Mouse (Mus musculus) erythroblast, embryonic 14.5 days (primary cell): Measurements from ENCODE around the gene Slc22a4. TPM values are rescaled to one million over a fixed set of nuclear protein-coding genes. Genes with fewer than 3 reads are reported as not detected.
"Not testable (repeated sequence)": the region's sequence is repeated elsewhere in the genome, so short reads cannot be mapped to it uniquely, and the experiment has no call there.

Experiments used
- H3K27me3 ChIP-seq: 2 replicates; pipeline ENCODE4 v1.6.1; 2012; ENCODE audit warnings: inconsistent platforms; ENCODE audit not compliant: control insufficient read depth
- H3K36me3 ChIP-seq: 2 replicates; pipeline ENCODE4 v1.6.1; 2012; ENCODE audit warnings: mild to moderate bottlenecking, inconsistent platforms; ENCODE audit not compliant: control insufficient read depth
- H3K4me1 ChIP-seq: 2 replicates; pipeline ENCODE4 v1.6.1; 2012; ENCODE audit warnings: inconsistent platforms; ENCODE audit not compliant: control insufficient read depth
- H3K4me3 ChIP-seq: replicated peaks from 2 replicates; pipeline ENCODE3; 2012; ENCODE audit warnings: moderate library complexity, mild to moderate bottlenecking, inconsistent platforms
- H3K9me3 ChIP-seq: 2 replicates; pipeline ENCODE4 v1.6.1; 2012; ENCODE audit warnings: low read length, inconsistent platforms, mixed read lengths; ENCODE audit not compliant: control insufficient read depth
- GATA1 ChIP-seq: IDR thresholded peaks from 2 replicates; pipeline ENCODE4 v1.6.1; 2012; ENCODE audit warnings: low read length, inconsistent platforms, mixed read lengths
- TAL1 ChIP-seq: IDR thresholded peaks from 3 replicates; pipeline ENCODE4 v1.6.1; 2012; ENCODE audit warnings: low read length, inconsistent platforms, mixed read lengths
- polyA plus RNA-seq: library from polyadenylated mRNA; stranded (reverse); fragments of >175 nt; gene quantifications from 2 replicates; pipeline ENCODE4 v1.2.3, GENCODE M21; 2012

The Slc22a4 gene
- polyA plus RNA-seq, 1 experiment = 12.5 TPM

GRCm38 (mm10) chr11:53997661-53998060 lies 30.2 kb downstream of the Slc22a4 start:
- Histone ChIP-seq H3K4me1 (peaks cover 11% of the 10 kb centered on the region), H3K4me3 (no peak overlapping the region), H3K27me3 (no peaks in the 10 kb centered on the region; the same call in 1 of the 2 replicates), H3K9me3 (no peaks in the 10 kb centered on the region), H3K36me3 (peaks cover 100% of the 10 kb centered on the region)
- TF ChIP-seq TAL1 (no peak), GATA1 (no peak)

- Histone ChIP-seq H3K4me3 (no peak overlapping the region), H3K36me3 (peaks cover 100% of the 10 kb centered on the region), H3K9me3 (no peaks in the 10 kb centered on the region), H3K4me1 (no peaks in the 10 kb centered on the region), H3K27me3 (no peaks in the 10 kb centered on the region; the same call in 1 of the 2 replicates)
- TF ChIP-seq GATA1 (no peak), TAL1 (no peak)
Observed at GRCm38 (mm10) chr11:53992264-53992663, 35.6 kb downstream of the Slc22a4 start.

DNA sequence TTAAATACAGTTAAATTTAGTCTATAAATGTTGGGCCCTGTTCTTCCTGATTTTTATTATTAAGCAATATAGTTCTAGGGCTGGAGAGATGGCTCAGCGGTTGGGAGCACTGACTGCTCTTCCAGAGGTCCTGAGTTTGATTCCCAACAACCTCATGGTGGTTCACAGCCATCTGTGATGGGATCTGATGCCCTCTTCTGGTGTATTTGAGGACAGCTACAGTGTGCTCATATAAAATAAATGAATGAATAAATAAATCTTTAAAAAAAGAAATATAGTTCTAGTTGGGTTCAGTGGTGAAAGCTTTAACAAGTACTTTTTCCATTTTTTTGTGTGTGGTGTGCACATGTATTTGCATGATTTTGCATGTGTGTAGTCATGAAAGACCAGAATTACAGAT lies 38.7 kb downstream of the Slc22a4 start:
- Histone ChIP-seq H3K4me3 (no peak overlapping the region), H3K4me1 (no peaks in the 10 kb centered on the region; the same call in 1 of the 2 replicates), H3K36me3 (peaks cover 100% of the 10 kb centered on the region), H3K27me3 (no peaks in the 10 kb centered on the region), H3K9me3 (no peaks in the 10 kb centered on the region)
- TF ChIP-seq TAL1 (no peak), GATA1 (no peak)

DNA sequence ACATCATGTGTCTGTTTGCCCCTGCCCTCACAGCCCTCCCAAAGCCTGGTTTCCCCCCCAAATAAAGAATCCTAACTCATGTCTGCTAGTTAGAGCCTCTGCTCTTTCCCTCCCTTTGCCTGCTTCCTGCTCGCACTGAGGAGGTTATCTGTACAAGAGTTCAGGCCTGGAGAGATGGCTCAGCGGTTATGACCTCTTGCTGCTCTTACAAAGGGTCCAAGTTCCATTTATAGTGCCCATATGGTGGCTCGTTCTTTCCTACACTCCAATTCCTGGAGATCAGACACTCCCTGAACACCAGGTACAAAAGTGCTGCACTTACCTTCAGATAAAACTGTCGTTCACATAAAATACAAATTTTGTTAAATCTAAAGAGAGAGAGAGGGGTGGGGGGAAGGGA lies 39.8 kb downstream of the Slc22a4 start:
- Histone ChIP-seq H3K36me3 (peaks cover 100% of the 10 kb centered on the region), H3K27me3 (no peaks in the 10 kb centered on the region), H3K4me3 (no peak overlapping the region), H3K9me3 (no peaks in the 10 kb centered on the region), H3K4me1 (no peaks in the 10 kb centered on the region; the same call in 1 of the 2 replicates)
- TF ChIP-seq GATA1 (no peak), TAL1 (no peak)

GRCm38 (mm10) chr11:53981396-53981795 lies 46.5 kb downstream of the Slc22a4 start:
- Histone ChIP-seq H3K27me3 (peaks cover 19% of the 10 kb centered on the region), H3K4me3 (no peak overlapping the region), H3K4me1 (peaks cover 20% of the 10 kb centered on the region), H3K36me3 (peaks cover 60% of the 10 kb centered on the region), H3K9me3 (0 out of 2 replicates have a peak, but pooled peaks cover 3% of the 10 kb centered on the region)
- TF ChIP-seq TAL1 (no peak), GATA1 (no peak)

DNA sequence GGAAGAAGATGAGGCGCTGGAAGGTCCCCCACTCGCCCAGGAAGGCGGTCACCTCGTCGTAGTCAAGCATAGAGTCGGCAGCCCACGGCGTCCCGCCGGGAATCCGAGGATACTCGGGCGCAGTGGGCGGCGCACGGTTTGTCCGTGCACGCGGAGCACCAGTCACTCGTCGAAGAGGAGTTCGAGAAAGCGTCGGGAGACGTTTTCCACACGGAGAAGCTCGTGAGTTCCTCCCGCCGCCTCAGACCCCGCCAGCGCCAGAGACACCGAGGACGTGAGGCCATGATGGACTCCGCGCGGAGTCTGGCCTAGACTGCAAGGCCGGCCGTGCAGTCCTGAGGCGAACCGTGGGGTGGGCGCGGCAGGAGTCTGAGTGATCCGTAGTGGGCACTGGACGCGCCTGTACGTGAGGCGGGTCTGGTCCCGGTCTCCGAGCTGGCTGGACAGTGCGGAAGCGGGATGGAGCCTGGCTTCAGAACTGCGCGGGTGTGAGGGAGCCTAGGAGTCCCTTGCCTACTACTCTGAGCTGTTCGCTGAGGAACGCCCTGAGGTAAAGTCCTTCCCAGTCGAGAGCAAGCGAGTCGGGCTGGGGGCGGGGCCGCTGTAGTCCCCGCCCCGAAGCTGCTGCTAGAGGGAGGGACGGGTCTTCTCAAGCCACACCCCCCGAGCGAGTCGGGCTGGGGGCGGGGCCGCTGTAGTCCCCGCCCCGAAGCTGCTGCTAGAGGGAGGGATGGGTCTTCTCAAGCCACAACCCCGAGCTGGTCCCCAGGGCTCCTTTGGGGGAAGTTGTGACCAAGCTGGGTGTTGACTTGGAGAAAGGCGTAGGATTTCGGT lies 47.9 kb downstream of the Slc22a4 start, which contains the start of gene Slc22a21:
Slc22a21 (minus strand) TSS at position 545 of the 834 bp plus-strand sequence.
- peak within 1 kb of the TSS; percentile 69 for H3K4me3 ChIP-seq
- TF ChIP-seq TAL1 (no peak), GATA1 (no peak)
- H3K27me3 ChIP-seq = peaks cover 19% of the 10 kb centered on the region
- 0 out of 2 replicates have a peak, but pooled peaks cover 3% of the 10 kb centered on the region for H3K9me3 ChIP-seq
- H3K36me3 ChIP-seq = peaks cover 46% of the 10 kb centered on the region
- H3K4me1 ChIP-seq = peaks cover 20% of the 10 kb centered on the region

DNA sequence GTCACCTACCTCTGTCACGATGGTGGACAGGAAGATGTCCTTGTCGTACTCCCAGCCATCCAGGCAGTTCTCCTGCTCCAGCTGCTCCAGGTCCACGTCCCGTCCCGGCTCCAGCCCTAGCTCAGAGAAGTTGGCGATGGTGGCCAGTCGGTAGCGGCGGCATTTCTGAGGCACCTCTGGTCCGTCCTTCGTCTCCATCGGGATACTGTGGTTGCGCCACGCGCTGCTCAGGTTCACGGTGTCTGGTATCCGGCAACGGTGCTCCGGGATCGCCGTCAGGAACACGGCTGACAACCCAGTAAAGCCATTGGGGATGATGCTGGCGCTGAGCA lies 48.5 kb downstream of the Slc22a4 start:
- H3K9me3 ChIP-seq = not testable (repeated sequence)
- Histone ChIP-seq H3K36me3 (peaks cover 40% of the 10 kb centered on the region), H3K4me1 (peaks cover 20% of the 10 kb centered on the region), H3K4me3 (peak overlapping the region; percentile 69), H3K27me3 (peaks cover 19% of the 10 kb centered on the region)

- H3K9me3 ChIP-seq = 0 out of 2 replicates have a peak, but pooled peaks cover 3% of the 10 kb centered on the region
- peaks cover 19% of the 10 kb centered on the region for H3K27me3 ChIP-seq
- TF ChIP-seq GATA1 = no peak
- no peak for TF ChIP-seq TAL1
- no peak overlapping the region for H3K4me3 ChIP-seq
- H3K36me3 ChIP-seq = peaks cover 24% of the 10 kb centered on the region
- H3K4me1 ChIP-seq = peaks cover 20% of the 10 kb centered on the region
Observed at GRCm38 (mm10) chr11:53977672-53978071, 50.2 kb downstream of the Slc22a4 start.

- Histone ChIP-seq H3K4me3 (no peak overlapping the region), H3K9me3 (0 out of 2 replicates have a peak, but pooled peaks cover 3% of the 10 kb centered on the region), H3K36me3 (peaks cover 13% of the 10 kb centered on the region), H3K27me3 (peaks cover 19% of the 10 kb centered on the region), H3K4me1 (peaks cover 20% of the 10 kb centered on the region)
- TF ChIP-seq GATA1 (no peak), TAL1 (no peak)
Observed at GRCm38 (mm10) chr11:53975559-53975958, 52.3 kb downstream of the Slc22a4 start.

DNA sequence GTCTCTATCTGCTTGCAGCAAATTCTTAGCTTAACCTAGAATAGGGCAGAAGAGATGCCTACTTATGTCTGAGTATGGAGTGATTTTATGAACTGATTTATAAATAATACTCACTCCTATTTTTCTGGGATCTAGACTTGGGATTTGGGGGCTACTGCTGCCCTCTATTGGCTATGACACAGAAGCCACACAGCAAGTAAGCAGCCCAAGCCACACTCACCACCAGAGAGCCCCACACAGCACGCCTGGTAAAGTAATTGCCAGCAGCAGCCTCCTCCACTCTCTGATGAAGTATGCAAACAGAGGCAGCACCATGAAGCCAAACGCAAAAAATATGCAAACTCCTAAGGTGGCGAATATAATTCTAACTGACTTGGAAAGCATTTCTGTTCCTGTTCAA lies 68.9 kb downstream of the Slc22a4 start:
- peaks cover 2% of the 10 kb centered on the region; the same call in 1 of the 2 replicates for H3K36me3 ChIP-seq
- H3K4me3 ChIP-seq = no peak overlapping the region
- TF ChIP-seq GATA1 (no peak), TAL1 (no peak)
- no peaks in the 10 kb centered on the region for H3K4me1 ChIP-seq
- H3K9me3 ChIP-seq = no peaks in the 10 kb centered on the region
- H3K27me3 ChIP-seq = no peaks in the 10 kb centered on the region

DNA sequence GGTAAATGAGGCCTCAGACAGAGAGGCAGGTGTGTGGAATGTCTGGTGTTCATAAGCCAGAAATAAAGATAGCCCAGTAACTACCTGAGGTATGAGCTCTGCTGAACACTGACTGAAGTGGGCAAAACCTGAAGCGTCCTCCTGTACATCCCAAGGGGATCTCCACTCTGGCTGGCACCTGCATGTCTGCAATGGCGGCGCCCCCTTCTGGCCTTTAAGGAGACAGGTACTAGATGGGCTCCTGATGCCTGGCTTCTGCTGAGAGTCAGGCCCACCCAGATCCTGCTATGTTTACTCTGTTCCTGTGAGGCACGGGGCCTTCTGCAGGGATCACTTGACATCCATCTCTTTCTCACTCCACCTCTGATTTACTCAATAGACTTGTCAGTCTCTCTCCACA lies 69.7 kb downstream of the Slc22a4 start:
- not testable (repeated sequence) for H3K9me3 ChIP-seq, H3K27me3 ChIP-seq, H3K4me3 ChIP-seq, H3K36me3 ChIP-seq, H3K4me1 ChIP-seq
